Mouse (Mus musculus) liver, embryonic 11.5 days (tissue): ENCODE measurements at regions not wholly inside any gene's neighbourhood (a gene's known extent, or its start where the extent isn't known, plus 50 kb on each side); places are given as distances from the start of the nearest gene placed in this dataset.

ENCODE experiments used
- ATAC-seq: fragments of 200-750 bp; cut with Nextera tagmentation; replicated peaks from 2 replicates; pipeline ENCODE4 v1.8.0; 2017; ENCODE audit warnings: moderate number of reproducible peaks, mild to moderate bottlenecking, moderate TSS enrichment, moderate library complexity; ENCODE audit not compliant: low FRiP score
- DNase-seq: peaks from one replicate; pipeline ENCODE4 v3.0.0-alpha.2; 2017; ENCODE audit warnings: low spot score
- H3K27ac ChIP-seq: fragments of 300-500 bp; sonication (generic); 2 replicates; pipeline ENCODE4 v1.5.1; 2014; ENCODE audit warnings: mild to moderate bottlenecking, low read depth, low read length, control low read depth
- H3K27me3 ChIP-seq: fragments of 300-500 bp; sonication (generic); replicated peaks from 2 replicates; pipeline ENCODE4 v1.6.1; 2014; ENCODE audit warnings: low read length, mixed read lengths; ENCODE audit not compliant: control insufficient read depth, insufficient read depth
- H3K36me3 ChIP-seq: fragments of 300-500 bp; sonication (generic); 2 replicates; pipeline ENCODE4 v1.6.1; 2014; ENCODE audit warnings: mild to moderate bottlenecking, low read length, moderate library complexity, mixed read lengths; ENCODE audit not compliant: control insufficient read depth, insufficient read depth
- H3K4me1 ChIP-seq: fragments of 300-500 bp; sonication (generic); replicated peaks from 2 replicates; pipeline ENCODE4 v1.6.1; 2014; ENCODE audit warnings: low read length, mixed read lengths; ENCODE audit not compliant: control insufficient read depth, insufficient read depth
- H3K4me2 ChIP-seq: fragments of 300-500 bp; sonication (generic); 2 replicates; pipeline ENCODE4 v1.6.1; 2014; ENCODE audit warnings: mild to moderate bottlenecking, control low read depth, moderate library complexity
- H3K4me3 ChIP-seq: fragments of 300-500 bp; sonication (generic); 2 replicates; pipeline ENCODE4 v1.5.1; 2014; ENCODE audit warnings: low read depth, low read length, control low read depth
- H3K9ac ChIP-seq: fragments of 300-500 bp; sonication (generic); 2 replicates; pipeline ENCODE4 v1.6.1; 2014; ENCODE audit warnings: low read depth, low read length, control low read depth
- H3K9me3 ChIP-seq: fragments of 300-500 bp; sonication (generic); 2 replicates; pipeline ENCODE4 v1.6.1; 2016; ENCODE audit warnings: low read length, inconsistent platforms, mixed read lengths; ENCODE audit not compliant: control insufficient read depth
- WGBS: fragments of 180-500 bp; shearing (Covaris S2); extraction: QIAGEN DNeasy Blood & Tissue Kit; methylation state at CpG from one replicate; pipeline ENCODE4 v1.1.7; 2014; 5-methylcytosine and 5-hydroxymethylcytosine counted together

DNA sequence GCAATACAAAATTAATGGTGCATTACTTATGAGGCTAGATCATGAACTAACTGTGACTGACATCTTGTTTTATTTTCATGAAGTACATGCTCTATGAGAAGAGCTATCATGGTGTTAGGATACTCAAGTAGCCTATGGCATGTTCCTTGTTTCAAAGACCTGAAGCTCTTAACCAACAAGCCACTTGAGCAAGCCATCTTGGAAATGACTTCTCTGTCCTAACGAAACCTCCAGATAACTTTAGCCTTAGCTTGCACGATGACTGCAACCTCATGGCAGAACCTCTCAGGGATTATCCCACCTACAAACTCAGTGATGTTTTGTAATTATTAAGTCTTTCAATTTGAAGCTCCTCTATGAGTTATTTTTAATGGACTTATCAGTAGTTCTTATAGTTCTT lies 362.3 kb upstream of the Marcks start:
- Histone ChIP-seq H3K9ac (no peak overlapping the region), H3K36me3 (no peaks in the 10 kb centered on the region), H3K4me2 (no peak overlapping the region), H3K27ac (no peak overlapping the region), H3K27me3 (no peaks in the 10 kb centered on the region), H3K4me1 (no peaks in the 10 kb centered on the region), H3K9me3 (no peaks in the 10 kb centered on the region), H3K4me3 (no peak overlapping the region)
- DNase-seq (no peak), ATAC-seq (no peak)
- 88% methylated on average over 2 of the region's 2 CpGs for WGBS

DNA sequence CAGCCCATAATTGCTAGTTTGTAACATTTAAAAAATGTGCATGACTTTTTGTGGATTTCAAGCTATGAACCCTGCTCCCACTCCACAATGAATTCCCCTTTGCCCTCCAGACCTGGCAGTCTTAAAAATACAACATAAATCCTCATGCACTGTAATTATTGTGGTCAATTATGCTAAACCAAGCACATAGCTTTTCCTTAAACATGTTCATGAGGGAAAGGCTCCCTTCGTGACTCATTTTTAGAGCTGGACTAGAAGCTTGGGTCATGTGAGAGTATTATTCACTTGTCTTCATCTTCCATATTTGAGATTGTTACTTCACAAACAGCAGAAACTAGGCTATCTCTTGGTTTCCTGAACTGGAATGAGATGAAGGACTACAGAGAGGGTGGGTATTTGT lies 356.7 kb upstream of the Marcks start:
- ATAC-seq (no peak), DNase-seq (no peak)
- Histone ChIP-seq H3K27me3 (no peaks in the 10 kb centered on the region), H3K9me3 (no peaks in the 10 kb centered on the region), H3K9ac (no peak overlapping the region), H3K4me2 (no peak overlapping the region), H3K4me3 (no peak overlapping the region), H3K4me1 (no peaks in the 10 kb centered on the region), H3K36me3 (no peaks in the 10 kb centered on the region), H3K27ac (no peak overlapping the region)
- WGBS, result 85% methylated on average over 1 of the region's 1 CpGs

DNA sequence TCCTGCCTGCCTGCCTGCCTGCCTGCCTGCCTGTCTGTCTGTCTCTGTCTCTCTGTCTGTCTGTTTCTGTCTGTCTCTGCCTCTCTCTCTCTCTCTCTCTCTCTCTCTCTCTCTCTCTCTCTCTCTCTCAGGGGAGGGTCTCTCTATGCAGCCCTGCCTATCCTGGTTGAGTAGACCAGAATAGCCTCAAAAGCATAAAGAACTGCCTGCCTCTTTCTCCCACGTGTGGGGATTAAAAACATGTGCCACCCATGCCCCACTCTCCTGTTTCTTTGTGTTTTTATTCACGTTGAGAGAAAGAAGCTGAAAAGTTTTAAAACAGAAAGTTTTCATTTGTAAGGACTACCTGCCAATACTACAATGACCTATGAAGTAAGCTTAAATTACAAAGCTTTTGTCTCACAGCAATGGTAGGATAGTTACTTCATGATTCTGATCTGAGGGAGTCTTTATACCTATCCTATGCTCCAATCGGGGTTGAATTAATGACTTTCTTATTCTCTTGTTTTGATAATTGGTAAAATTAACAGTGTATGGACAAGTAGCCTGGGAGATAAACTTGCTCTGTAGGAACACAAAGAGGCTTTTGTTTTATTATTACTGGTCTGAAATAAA lies 355.9 kb upstream of the Marcks start:
- Histone ChIP-seq H3K4me1 (no peaks in the 10 kb centered on the region), H3K9me3 (no peaks in the 10 kb centered on the region), H3K27me3 (no peaks in the 10 kb centered on the region), H3K4me3 (no peak overlapping the region), H3K27ac (no peak overlapping the region), H3K4me2 (no peak overlapping the region), H3K9ac (no peak overlapping the region), H3K36me3 (no peaks in the 10 kb centered on the region)
- 56% methylated on average over 3 of the region's 3 CpGs for WGBS
- DNase-seq (no peak), ATAC-seq (no peak)

DNA sequence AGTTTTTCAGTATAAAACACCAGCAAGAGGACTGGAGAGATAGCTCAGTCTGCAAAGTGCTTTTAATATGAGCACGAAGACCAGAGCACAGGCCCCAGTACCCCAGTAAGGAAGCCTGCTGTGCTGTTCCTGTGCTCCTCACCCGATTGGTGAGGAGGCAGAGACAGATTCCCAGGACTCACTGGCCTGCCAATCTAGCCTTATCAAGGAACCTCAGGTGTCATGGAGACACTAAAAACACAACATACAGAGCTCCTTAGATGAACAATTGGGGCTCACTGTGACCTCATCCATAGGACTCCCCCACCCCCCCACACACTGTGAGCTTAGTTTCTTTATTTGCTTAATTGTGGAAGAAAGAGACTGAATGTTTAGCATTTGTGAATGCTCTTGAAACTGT lies 355.4 kb upstream of the Marcks start:
- Histone ChIP-seq H3K4me1 (no peaks in the 10 kb centered on the region), H3K27ac (no peak overlapping the region), H3K36me3 (no peaks in the 10 kb centered on the region), H3K4me2 (no peak overlapping the region), H3K4me3 (no peak overlapping the region), H3K9me3 (no peaks in the 10 kb centered on the region), H3K9ac (no peak overlapping the region), H3K27me3 (no peaks in the 10 kb centered on the region)
- WGBS, result 49% methylated on average over 2 of the region's 2 CpGs
- DNase-seq (no peak), ATAC-seq (no peak)

DNA sequence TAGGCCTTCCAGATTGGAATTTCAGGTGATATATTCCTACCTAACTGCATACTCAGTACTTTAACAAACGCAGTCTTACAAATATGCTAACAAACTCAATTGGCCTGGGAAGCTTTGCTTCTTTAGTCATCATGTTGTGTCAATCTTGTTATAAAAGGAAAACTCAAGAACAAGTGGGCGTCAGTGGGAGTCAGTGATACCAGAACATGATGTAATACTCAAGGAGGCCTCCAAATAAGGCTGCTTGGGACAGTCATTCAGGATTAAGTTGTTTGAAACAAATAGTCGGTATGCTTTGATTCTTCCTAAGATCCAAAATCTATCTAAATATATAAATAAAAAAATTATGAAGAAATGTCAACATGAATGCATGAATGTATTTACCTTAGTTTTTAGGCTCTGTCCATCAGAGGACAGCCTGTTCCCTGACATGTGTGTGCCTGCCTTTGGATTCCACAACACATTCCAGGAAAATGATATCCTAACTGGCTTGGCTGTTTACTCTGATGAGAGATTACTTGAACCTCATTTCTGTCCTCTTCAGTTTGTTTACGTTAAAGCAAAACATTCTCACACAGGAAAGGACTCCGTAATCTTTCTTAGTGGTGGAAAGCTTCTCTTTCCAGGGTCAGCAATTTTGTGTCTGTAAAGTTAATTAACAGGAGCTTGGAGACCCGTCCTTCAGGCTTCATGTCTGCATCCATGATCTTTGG lies 345.7 kb upstream of the Marcks start:
- DNase-seq (no peak), ATAC-seq (no peak)
- Histone ChIP-seq H3K9ac (no peak overlapping the region), H3K36me3 (no peaks in the 10 kb centered on the region), H3K4me3 (no peak overlapping the region), H3K9me3 (no peaks in the 10 kb centered on the region), H3K27me3 (no peaks in the 10 kb centered on the region), H3K27ac (no peak overlapping the region), H3K4me1 (no peaks in the 10 kb centered on the region), H3K4me2 (no peak overlapping the region)
- 59% methylated on average over 6 of the region's 6 CpGs for WGBS

DNA sequence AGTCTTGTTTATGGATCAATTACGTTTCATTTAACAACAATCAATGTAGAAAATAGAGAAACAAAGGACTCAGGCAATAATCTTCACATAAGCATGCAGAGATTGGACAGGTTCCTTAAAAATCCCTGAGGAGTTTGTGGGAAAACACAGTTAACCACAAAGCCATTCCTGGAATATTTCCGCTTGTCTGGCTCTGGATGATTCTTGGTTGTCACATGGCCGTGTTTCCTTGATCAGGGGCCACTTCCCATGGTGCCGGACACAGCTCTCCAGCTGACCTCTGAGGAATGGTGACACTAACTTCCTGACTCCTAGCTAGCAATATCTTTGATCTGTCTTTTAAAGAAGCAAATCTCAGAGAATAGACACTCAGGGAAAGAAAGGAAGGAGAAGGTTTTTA lies 344.8 kb upstream of the Marcks start:
- no peak for DNase-seq
- Histone ChIP-seq H3K4me2 (no peak overlapping the region), H3K27ac (no peak overlapping the region), H3K36me3 (no peaks in the 10 kb centered on the region), H3K4me1 (no peaks in the 10 kb centered on the region), H3K4me3 (no peak overlapping the region), H3K27me3 (no peaks in the 10 kb centered on the region), H3K9ac (no peak overlapping the region), H3K9me3 (no peaks in the 10 kb centered on the region)
- ATAC-seq, result no peak
- 49% methylated on average over 4 of the region's 4 CpGs for WGBS

DNA sequence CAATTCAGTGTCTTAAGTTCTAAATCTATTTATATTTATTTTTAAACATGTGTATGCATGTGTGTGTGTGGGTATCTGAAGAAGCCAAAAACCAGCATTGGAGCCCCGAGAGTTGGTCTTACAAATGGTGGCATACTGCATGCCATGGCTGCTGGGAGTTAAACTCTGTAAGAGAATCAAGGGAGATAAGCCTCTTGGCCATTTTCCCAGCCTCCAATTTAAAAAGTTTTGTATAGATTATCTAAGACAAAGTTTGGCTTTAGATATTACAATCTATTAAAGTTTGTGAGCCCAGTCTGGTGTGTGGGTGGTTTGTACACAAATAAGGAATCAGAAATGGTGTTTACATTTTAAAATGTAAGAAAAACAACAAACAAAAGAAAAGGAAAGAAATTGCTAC lies 343.2 kb upstream of the Marcks start:
- Histone ChIP-seq H3K36me3 (no peaks in the 10 kb centered on the region), H3K4me2 (no peak overlapping the region), H3K9ac (no peak overlapping the region), H3K4me3 (no peak overlapping the region), H3K27me3 (no peaks in the 10 kb centered on the region), H3K4me1 (no peaks in the 10 kb centered on the region), H3K9me3 (no peaks in the 10 kb centered on the region), H3K27ac (no peak overlapping the region)
- ATAC-seq (no peak), DNase-seq (no peak)
- 75% methylated on average over 1 of the region's 1 CpGs for whole genome bisulfite sequencing

DNA sequence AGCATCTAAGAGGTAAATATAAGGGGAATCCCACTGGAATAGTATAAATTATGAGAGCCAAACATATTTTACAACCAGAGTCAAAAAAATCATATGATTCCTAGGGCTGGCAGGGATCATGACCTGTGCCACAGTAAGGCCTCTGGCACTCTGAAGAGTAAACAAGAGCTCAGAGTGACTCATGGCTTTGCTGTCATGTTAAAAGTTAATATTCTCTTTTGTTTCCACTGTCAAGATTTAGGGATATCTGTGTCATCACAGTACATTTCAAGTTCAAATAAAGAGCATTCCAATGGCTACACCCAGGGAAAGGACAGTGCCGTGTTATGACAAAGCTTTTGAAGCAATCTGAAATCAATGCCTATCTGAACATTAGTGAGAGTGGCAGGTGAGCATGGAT lies 341.6 kb upstream of the Marcks start:
- DNase-seq (no peak), ATAC-seq (no peak)
- Histone ChIP-seq H3K9me3 (no peaks in the 10 kb centered on the region), H3K27me3 (no peaks in the 10 kb centered on the region), H3K4me2 (no peak overlapping the region), H3K27ac (no peak overlapping the region), H3K36me3 (no peaks in the 10 kb centered on the region), H3K4me3 (no peak overlapping the region), H3K4me1 (no peaks in the 10 kb centered on the region), H3K9ac (no peak overlapping the region)
- WGBS, result 65% methylated on average over 1 of the region's 1 CpGs

DNA sequence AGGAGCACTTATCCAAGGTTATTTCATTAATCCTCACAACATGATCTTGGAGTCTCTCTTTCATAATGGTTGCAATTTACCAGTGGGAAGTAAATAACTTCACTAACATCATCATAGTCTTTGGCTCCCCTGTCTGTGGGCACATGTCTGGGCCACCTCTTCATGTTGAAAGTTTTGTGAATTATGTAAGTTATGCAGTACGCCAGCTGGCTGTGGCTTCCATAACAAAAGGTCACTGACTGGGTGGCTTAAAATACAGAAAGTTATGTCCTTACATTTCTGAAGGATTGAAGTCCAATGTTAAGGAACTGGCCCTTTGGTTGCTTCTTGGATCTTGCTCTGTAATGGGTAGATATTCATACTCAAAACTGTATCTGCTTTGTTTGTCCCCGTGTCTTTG lies 339.4 kb upstream of the Marcks start:
- WGBS, result 85% methylated on average over 2 of the region's 2 CpGs

More for the DNA sequence above, 339.4 kb upstream of the Marcks start:
- Histone ChIP-seq H3K9me3 (no peaks in the 10 kb centered on the region), H3K36me3 (no peaks in the 10 kb centered on the region), H3K4me3 (no peak overlapping the region), H3K9ac (no peak overlapping the region), H3K4me1 (no peaks in the 10 kb centered on the region), H3K4me2 (no peak overlapping the region), H3K27ac (no peak overlapping the region), H3K27me3 (no peaks in the 10 kb centered on the region)
- ATAC-seq (no peak), DNase-seq (no peak)
